Mouse (Mus musculus) heart, adult 2 months (tissue): Measurements from ENCODE around the gene Synrg. TPM values are rescaled to one million over a fixed set of nuclear protein-coding genes. Genes with fewer than 3 reads are reported as not detected.
A peak's percentile ranks its signal among the peaks of the same experiment; 100 is the strongest.

Experiments
- DNase-seq, 2 experiments: peaks; one replicate each; pipeline ENCODE4 v3.0.0; 2021
- H3K27ac ChIP-seq: fragments of 200-600 bp; 2 replicates; pipeline ENCODE4 v1.8.1; 2022
- H3K27me3 ChIP-seq: fragments of 200-500 bp; 2 replicates; pipeline ENCODE4 v1.6.1; 2012; ENCODE audit warnings: mild to moderate bottlenecking, low read length, inconsistent platforms, mixed read lengths; ENCODE audit not compliant: control insufficient read depth, insufficient read depth
- H3K36me3 ChIP-seq: fragments of 200-500 bp; 2 replicates; pipeline ENCODE4 v1.6.1; 2012; ENCODE audit warnings: low read length, inconsistent platforms; ENCODE audit not compliant: control insufficient read depth, insufficient read depth
- H3K4me1 ChIP-seq: fragments of 200-500 bp; 2 replicates; pipeline ENCODE4 v1.6.1; 2011; ENCODE audit warnings: low read length; ENCODE audit not compliant: control insufficient read depth, insufficient read depth
- H3K4me3 ChIP-seq: fragments of 200-600 bp; 2 replicates; pipeline ENCODE4 v1.8.1; 2022
- H3K79me2 ChIP-seq: fragments of 200-500 bp; replicated peaks from 2 replicates; pipeline ENCODE4 v1.6.1; 2012; ENCODE audit warnings: mild to moderate bottlenecking, inconsistent platforms, low read length, moderate library complexity, mixed read lengths; ENCODE audit not compliant: control insufficient read depth, insufficient read depth
- H3K9ac ChIP-seq: fragments of 200-500 bp; 2 replicates; pipeline ENCODE4 v1.6.1; 2012; ENCODE audit warnings: low read depth, mild to moderate bottlenecking, control low read depth, inconsistent platforms, low read length, mixed read lengths
- CTCF ChIP-seq: fragments of 200-600 bp; IDR thresholded peaks from 2 replicates; pipeline ENCODE4 v1.8.1; 2022; ENCODE audit warnings: antibody characterized with exemption, mild to moderate bottlenecking, moderate library complexity
- EP300 ChIP-seq: fragments of 200-500 bp; IDR thresholded peaks from 2 replicates; pipeline ENCODE4 v1.6.1; 2011; ENCODE audit warnings: low read depth, low read length, control low read depth; ENCODE audit not compliant: insufficient read depth
- POLR2A ChIP-seq: fragments of 200-500 bp; IDR thresholded peaks from 2 replicates; pipeline ENCODE4 v1.6.1; 2011; ENCODE audit warnings: mild to moderate bottlenecking, low read depth, low read length, control low read depth; ENCODE audit not compliant: insufficient read depth
- WGBS: fragments of 180-500 bp; shearing (Covaris S2); methylation state at CpG from one replicate; pipeline ENCODE4 v1.1.7; 2018; 5-methylcytosine and 5-hydroxymethylcytosine counted together
- intact Hi-C: fragments of 180-260 bp; cut with DNase I; formaldehyde crosslinking; loops from one replicate; pipeline ENCODE4 v1.15.1; 2025
- polyA plus RNA-seq: library from polyadenylated mRNA; depleted of rRNA; stranded (reverse); fragments of >200 nt; gene quantifications from 2 replicates; pipeline ENCODE4 v1.2.3, GENCODE M21; 2012
- total RNA-seq, 2 experiments: library from RNA; stranded (reverse); gene quantifications; 2 replicates each; pipeline ENCODE4 v1.2.3; 2021

Synrg gene
- total and polyA plus RNA-seq, 3 experiments = 12.2 to 28.1 (median 23.7) TPM

- no peak overlapping the region for H3K4me3 ChIP-seq
- no peak overlapping the region for H3K27ac ChIP-seq
- H3K4me1 ChIP-seq = no peaks in the 10 kb centered on the region
- no peak overlapping the region for H3K9ac ChIP-seq
- DNase-seq = no peak
- no peaks in the 10 kb centered on the region for H3K27me3 ChIP-seq
- TF ChIP-seq POLR2A = no peak
- no peak for TF ChIP-seq CTCF
- TF ChIP-seq EP300 = no peak
- 85% methylated on average over 6 of the region's 6 CpGs for WGBS
- intact Hi-C loops = no loop called here
- H3K79me2 ChIP-seq = no peaks in the 10 kb centered on the region
- H3K36me3 ChIP-seq = no peaks in the 10 kb centered on the region
Observed at GRCm38 (mm10) chr11:84003986-84004385, 39.8 kb downstream of the Synrg start.

- H3K27me3 ChIP-seq = no peaks in the 10 kb centered on the region
- H3K9ac ChIP-seq = no peak overlapping the region
- no peak overlapping the region for H3K4me3 ChIP-seq
- H3K27ac ChIP-seq = no peak overlapping the region
- no peaks in the 10 kb centered on the region for H3K79me2 ChIP-seq
- no peaks in the 10 kb centered on the region for H3K4me1 ChIP-seq
- no peak for DNase-seq
- intact Hi-C loops = no loop called here
- no peak for TF ChIP-seq POLR2A
- TF ChIP-seq EP300 = no peak
- TF ChIP-seq CTCF = peak; percentile 18; the same call in 1 of the 2 replicates
- WGBS = 89% methylated on average over 9 of the region's 9 CpGs
- H3K36me3 ChIP-seq = peaks cover 4% of the 10 kb centered on the region; the same call in 1 of the 2 replicates
Observed at GRCm38 (mm10) chr11:84009001-84009400, 44.8 kb downstream of the Synrg start.

GRCm38 (mm10) chr11:84010411-84010810 lies 46.2 kb downstream of the Synrg start:
- 92% methylated on average over 9 of the region's 9 CpGs for WGBS
- no peak for DNase-seq
- Histone ChIP-seq H3K79me2 (no peaks in the 10 kb centered on the region), H3K4me3 (no peak overlapping the region), H3K9ac (no peak overlapping the region), H3K36me3 (peaks cover 4% of the 10 kb centered on the region; the same call in 1 of the 2 replicates), H3K4me1 (no peaks in the 10 kb centered on the region), H3K27ac (no peak overlapping the region), H3K27me3 (no peaks in the 10 kb centered on the region)
- TF ChIP-seq POLR2A = no peak
- TF ChIP-seq CTCF = no peak
- intact Hi-C loops = no loop called here

- 70% methylated on average over 12 of the region's 12 CpGs for WGBS
- TF ChIP-seq EP300 (no peak), CTCF (no peak), POLR2A (no peak)
- Histone ChIP-seq H3K36me3 (peaks cover 4% of the 10 kb centered on the region; the same call in 1 of the 2 replicates), H3K4me1 (no peaks in the 10 kb centered on the region), H3K4me3 (no peak overlapping the region), H3K9ac (no peak overlapping the region), H3K79me2 (no peaks in the 10 kb centered on the region), H3K27ac (no peak overlapping the region), H3K27me3 (no peaks in the 10 kb centered on the region)
- no peak for DNase-seq
- intact Hi-C loops = no loop called here
Observed at GRCm38 (mm10) chr11:84011050-84011449, 46.8 kb downstream of the Synrg start.

GRCm38 (mm10) chr11:84011576-84011975 lies 47.3 kb downstream of the Synrg start:
- H3K27me3 ChIP-seq = no peaks in the 10 kb centered on the region
- peaks cover 4% of the 10 kb centered on the region; the same call in 1 of the 2 replicates for H3K36me3 ChIP-seq
- TF ChIP-seq EP300 (no peak), POLR2A (no peak), CTCF (no peak)
- intact Hi-C loops = no loop called here
- no peaks in the 10 kb centered on the region for H3K79me2 ChIP-seq
- no peak overlapping the region for H3K27ac ChIP-seq
- no peak overlapping the region for H3K9ac ChIP-seq
- 81% methylated on average over 2 of the region's 2 CpGs for WGBS
- H3K4me1 ChIP-seq = no peaks in the 10 kb centered on the region
- no peak overlapping the region for H3K4me3 ChIP-seq
- no peak for DNase-seq

- no peak for DNase-seq
- Histone ChIP-seq H3K4me3 (no peak overlapping the region), H3K27ac (no peak overlapping the region), H3K79me2 (no peaks in the 10 kb centered on the region), H3K36me3 (peaks cover 4% of the 10 kb centered on the region; the same call in 1 of the 2 replicates), H3K4me1 (no peaks in the 10 kb centered on the region), H3K9ac (no peak overlapping the region), H3K27me3 (no peaks in the 10 kb centered on the region)
- TF ChIP-seq POLR2A (no peak), EP300 (no peak)
- intact Hi-C loops = no loop called here
- WGBS = 57% methylated on average over 7 of the region's 7 CpGs
Observed at GRCm38 (mm10) chr11:84013105-84013504, 48.9 kb downstream of the Synrg start.
